Mouse (Mus musculus) forebrain, embryonic 10.5 days (tissue): ENCODE measurements around the gene Zfp869. TPM values are rescaled to one million over a fixed set of nuclear protein-coding genes. Genes with fewer than 3 reads are reported as not detected.

Experiments
- DNase-seq: peaks from one replicate; pipeline ENCODE4 v3.0.0-alpha.2; 2017; ENCODE audit warnings: low spot score; ENCODE audit errors: extremely low spot score
- H3K27ac ChIP-seq: fragments of 300-500 bp; sonication (generic); 2 replicates; pipeline ENCODE4 v1.5.1; 2016; ENCODE audit warnings: mild to moderate bottlenecking
- H3K27me3 ChIP-seq: fragments of 300-500 bp; sonication (generic); 2 replicates; pipeline ENCODE4 v1.6.1; 2016; ENCODE audit warnings: mild to moderate bottlenecking; ENCODE audit not compliant: poor library complexity, severe bottlenecking
- H3K36me3 ChIP-seq: fragments of 300-500 bp; sonication (generic); replicated peaks from 2 replicates; pipeline ENCODE4 v1.6.1; 2016; ENCODE audit warnings: mild to moderate bottlenecking, moderate library complexity
- H3K4me1 ChIP-seq: fragments of 300-500 bp; sonication (generic); 2 replicates; pipeline ENCODE4 v1.6.1; 2016
- H3K4me3 ChIP-seq: fragments of 300-500 bp; sonication (generic); 2 replicates; pipeline ENCODE4 v1.5.1; 2016; ENCODE audit warnings: mild to moderate bottlenecking, moderate library complexity
- H3K9me3 ChIP-seq: fragments of 300-500 bp; sonication (generic); 2 replicates; pipeline ENCODE4 v1.6.1; 2016; ENCODE audit warnings: mild to moderate bottlenecking, moderate library complexity
- polyA plus RNA-seq: library from polyadenylated mRNA; unstranded; fragments of >200 nt; fragmentation: Nextera tagmentation; extraction: Ambion mirVana; gene quantifications from 2 replicates; pipeline ENCODE4 v1.2.1, GENCODE M21; 2016

Zfp869 gene
- polyA plus RNA-seq, 1 experiment from 2014 or later: 33.6 TPM

GRCm38 (mm10) chr8:69661294-69661693, 49.2 kb downstream of the Zfp869 start:
- H3K4me3 ChIP-seq: no peak overlapping the region
- no peak overlapping the region for H3K27ac ChIP-seq
- H3K4me1 ChIP-seq: no peaks in the 10 kb centered on the region
- H3K36me3 ChIP-seq: peaks cover 43% of the 10 kb centered on the region
- H3K9me3 ChIP-seq: peaks cover 13% of the 10 kb centered on the region
- no peaks in the 10 kb centered on the region for H3K27me3 ChIP-seq
- DNase-seq: no peak

Other genes starting within 250 kb of the Zfp869 start
- gene Gm7697, start 187.7 kb downstream of the Zfp869 start, polyA plus RNA-seq: not detected in 2 replicates
- 29.4 and 30.7 TPM in 2 replicates for gene Zfp868, start 85.2 kb downstream of the Zfp869 start, polyA plus RNA-seq
- 2.1 and 2.6 TPM in 2 replicates for gene Zfp964, start 56.2 kb downstream of the Zfp869 start, polyA plus RNA-seq
- gene Zfp963, start 39.2 kb upstream of the Zfp869 start, polyA plus RNA-seq: 4.6 and 5.8 TPM in 2 replicates
- gene Gm20422, start 64.2 kb upstream of the Zfp869 start, polyA plus RNA-seq: 0.21 and 0.82 TPM in 2 replicates
- gene Atp13a1, start 80.4 kb upstream of the Zfp869 start, polyA plus RNA-seq: 59.0 and 63.1 TPM in 2 replicates
- 33.0 and 34.8 TPM in 2 replicates for gene Zfp866, start 80.5 kb upstream of the Zfp869 start, polyA plus RNA-seq
- 6.5 and 6.7 TPM in 2 replicates for gene Gmip, start 98.0 kb upstream of the Zfp869 start, polyA plus RNA-seq
- gene Lpar2, start 111.7 kb upstream of the Zfp869 start, polyA plus RNA-seq: 0.87 and 0.88 TPM in 2 replicates
- 41.6 and 45.7 TPM in 2 replicates for gene Pbx4, start 121.8 kb upstream of the Zfp869 start, polyA plus RNA-seq
- gene Cilp2, start 177.0 kb upstream of the Zfp869 start, polyA plus RNA-seq: 0.36 and 0.53 TPM in 2 replicates
- 5.1 and 5.3 TPM in 2 replicates for gene Tssk6, start 191.5 kb upstream of the Zfp869 start, polyA plus RNA-seq
- 165 and 170 TPM in 2 replicates for gene Ndufa13, start 191.8 kb upstream of the Zfp869 start, polyA plus RNA-seq
- 3.8 and 5.1 TPM in 2 replicates for gene Yjefn3, start 192.0 kb upstream of the Zfp869 start, polyA plus RNA-seq